Mouse (Mus musculus) bone marrow, adult 2 months (tissue): Measurements from ENCODE around the gene Prkci. TPM values are rescaled to one million over a fixed set of nuclear protein-coding genes. Genes with fewer than 3 reads are reported as not detected.

ENCODE experiments used
- H3K27ac ChIP-seq: fragments of 200-500 bp; 2 replicates; pipeline ENCODE4 v1.5.1; 2012; ENCODE audit warnings: low read depth, mild to moderate bottlenecking, control low read depth, inconsistent platforms, low read length; ENCODE audit not compliant: control insufficient read depth, poor library complexity, insufficient read depth
- H3K4me1 ChIP-seq: fragments of 200-500 bp; 2 replicates; pipeline ENCODE4 v1.6.1; 2011; ENCODE audit warnings: low read length; ENCODE audit not compliant: control insufficient read depth, insufficient read depth
- H3K4me3 ChIP-seq: fragments of 200-500 bp; replicated peaks from 2 replicates; pipeline ENCODE3; 2011; ENCODE audit warnings: mild to moderate bottlenecking, low read depth, low read length, control low read depth; ENCODE audit not compliant: control insufficient read depth
- CTCF ChIP-seq: fragments of 200-500 bp; IDR thresholded peaks from 2 replicates; pipeline ENCODE4 v1.5.1; 2011; ENCODE audit warnings: low read length, control low read depth; ENCODE audit not compliant: control insufficient read depth, insufficient read depth
- POLR2A ChIP-seq: fragments of 200-500 bp; IDR thresholded peaks from 2 replicates; pipeline ENCODE4 v1.6.1; 2011; ENCODE audit warnings: low read depth, mild to moderate bottlenecking, control low read depth, low read length, borderline replicate concordance; ENCODE audit not compliant: control insufficient read depth
- WGBS: fragments of 180-500 bp; shearing (Covaris S2); methylation state at CpG from one replicate; pipeline ENCODE4 v1.1.7; 2018; 5-methylcytosine and 5-hydroxymethylcytosine counted together
- polyA plus RNA-seq: library from polyadenylated mRNA; stranded (reverse); fragments of >200 nt; gene quantifications from 2 replicates; pipeline ENCODE4 v1.2.4, GENCODE M21; 2011; ENCODE audit warnings: low replicate concordance; ENCODE audit not compliant: missing spikeins, insufficient read depth, insufficient read length

Gene Prkci
- polyA plus RNA-seq, 1 experiment, result 9.0 TPM

- Histone ChIP-seq H3K4me1 (no peaks in the 10 kb centered on the region), H3K4me3 (no peak overlapping the region), H3K27ac (no peak overlapping the region)
- 64% methylated on average over 3 of the region's 3 CpGs for WGBS
- TF ChIP-seq POLR2A, result no peak
- TF ChIP-seq CTCF, result no peak
These were observed 51.7 kb downstream of the Prkci start for GRCm38 (mm10) chr3:31047263-31047662.

- TF ChIP-seq POLR2A (no peak), CTCF (no peak)
- 73% methylated on average over 5 of the region's 5 CpGs for WGBS
These were observed 53.5 kb downstream of the Prkci start for GRCm38 (mm10) chr3:31049087-31049486.

GRCm38 (mm10) chr3:31050375-31050774 is 54.8 kb downstream of the Prkci start:
- Histone ChIP-seq H3K4me3 (no peak overlapping the region), H3K27ac (no peak overlapping the region), H3K4me1 (no peaks in the 10 kb centered on the region)
- TF ChIP-seq CTCF, result no peak
- TF ChIP-seq POLR2A, result no peak
- WGBS, result 56% methylated on average over 7 of the region's 7 CpGs

More at GRCm38 (mm10) chr3:31049087-31049486, 53.5 kb downstream of the Prkci start:
- Histone ChIP-seq H3K27ac (no peak overlapping the region), H3K4me3 (no peak overlapping the region), H3K4me1 (no peaks in the 10 kb centered on the region)

GRCm38 (mm10) chr3:31051730-31052129 is 56.2 kb downstream of the Prkci start:
- Histone ChIP-seq H3K27ac (no peak overlapping the region), H3K4me3 (no peak overlapping the region), H3K4me1 (no peaks in the 10 kb centered on the region; the same call in 1 of the 2 replicates)
- 87% methylated on average over 9 of the region's 9 CpGs for WGBS
- no peak for TF ChIP-seq CTCF
- no peak for TF ChIP-seq POLR2A

- H3K27ac ChIP-seq, result no peak overlapping the region
- TF ChIP-seq POLR2A (no peak), CTCF (no peak)
- H3K4me3 ChIP-seq, result no peak overlapping the region
- 90% methylated on average over 9 of the region's 9 CpGs for WGBS
- no peaks in the 10 kb centered on the region; the same call in 1 of the 2 replicates for H3K4me1 ChIP-seq
These were observed 57.6 kb downstream of the Prkci start for GRCm38 (mm10) chr3:31053191-31053590.

- no peak overlapping the region for H3K27ac ChIP-seq
- H3K4me3 ChIP-seq, result no peak overlapping the region
- H3K4me1 ChIP-seq, result no peaks in the 10 kb centered on the region; the same call in 1 of the 2 replicates
- TF ChIP-seq CTCF (no peak), POLR2A (no peak)
- 85% methylated on average over 8 of the region's 8 CpGs for WGBS
These were observed 59.3 kb downstream of the Prkci start for GRCm38 (mm10) chr3:31054888-31055287.

GRCm38 (mm10) chr3:31056047-31056650 is 60.6 kb downstream of the Prkci start:
- Histone ChIP-seq H3K4me3 (peak overlapping the region; percentile 55), H3K27ac (no peak overlapping the region), H3K4me1 (peaks cover 1% of the 10 kb centered on the region)
- 17% methylated on average over 17 of the region's 17 CpGs for WGBS
- TF ChIP-seq CTCF (0 out of 2 replicates have a peak, but pooled peaks have one; percentile 6), POLR2A (no peak)

- H3K4me3 ChIP-seq, result peak overlapping the region; percentile 69
These were observed 61.4 kb downstream of the Prkci start for GRCm38 (mm10) chr3:31056651-31057627.

More at GRCm38 (mm10) chr3:31056651-31057627, 61.4 kb downstream of the Prkci start:
- TF ChIP-seq POLR2A, result no peak
- peak; percentile 94 for TF ChIP-seq CTCF
- H3K4me1 ChIP-seq, result peaks cover 1% of the 10 kb centered on the region
- no peak overlapping the region for H3K27ac ChIP-seq
- WGBS, result under 1% methylated on average over 30 of the region's 30 CpGs
